Mouse (Mus musculus) megakaryocyte, adult 5-6 weeks (primary cell): ENCODE results near the gene Gmps. TPM values are rescaled to one million over a fixed set of nuclear protein-coding genes. Genes with fewer than 3 reads are reported as not detected.

Experiments used
- total RNA-seq, 2 experiments: library from RNA; stranded (forward) in 1 of 2; stranded (reverse) in 1 of 2; fragments of 153-499, 151-499 nt in 1 of 2; fragments of 221-1000, 200-1000 nt in 1 of 2; gene quantifications; 2 replicates each; pipeline versions ENCODE4 v1.2.3 to v1.2.4; 2015 to 2017

Gmps gene
- total RNA-seq, 2 experiments from 2014 or later, result 23.5 to 25.2 TPM

Other genes with a start within 250 kb of the Gmps start
- gene Plch1, start 76.6 kb upstream of the Gmps start, total RNA-seq (2015), result not detected in 2 replicates
- not detected in 2 replicates for gene Plch1, start 76.6 kb upstream of the Gmps start, total RNA-seq (2017)
- 1.1 and 2.1 TPM in 2 replicates for gene E130311K13Rik, start 46.6 kb upstream of the Gmps start, total RNA-seq (2015)
- gene E130311K13Rik, start 46.6 kb upstream of the Gmps start, total RNA-seq (2017), result 2.0 and 3.0 TPM in 2 replicates
- 19.0 and 21.2 TPM in 2 replicates for gene Slc33a1, start 11.3 kb upstream of the Gmps start, total RNA-seq (2015)
- 17.3 and 21.6 TPM in 2 replicates for gene Slc33a1, start 11.3 kb upstream of the Gmps start, total RNA-seq (2017)
- gene Vmn2r1, start 105.4 kb downstream of the Gmps start, total RNA-seq (2015), result 0.05 TPM in 1 of 2 replicates, not detected in the other
- 0.04 TPM in 1 of 2 replicates, not detected in the other for gene Vmn2r1, start 105.4 kb downstream of the Gmps start, total RNA-seq (2017)
- not detected in 2 replicates for gene Vmn2r2, start 165.8 kb downstream of the Gmps start, total RNA-seq (2015)
- not detected in 2 replicates for gene Vmn2r2, start 165.8 kb downstream of the Gmps start, total RNA-seq (2017)